Mouse (Mus musculus) 416B (cell line): ENCODE data around the gene Rbfox3.

Experiments used
- DNase-seq: peaks from one replicate; pipeline ENCODE4 v3.0.0; 2011; ENCODE audit warnings: low read depth

Rbfox3 gene

GRCm38 (mm10) chr11:118905656-118906055 is 5.7 kb downstream of the Rbfox3 start:
- no peak for DNase-seq

DNA sequence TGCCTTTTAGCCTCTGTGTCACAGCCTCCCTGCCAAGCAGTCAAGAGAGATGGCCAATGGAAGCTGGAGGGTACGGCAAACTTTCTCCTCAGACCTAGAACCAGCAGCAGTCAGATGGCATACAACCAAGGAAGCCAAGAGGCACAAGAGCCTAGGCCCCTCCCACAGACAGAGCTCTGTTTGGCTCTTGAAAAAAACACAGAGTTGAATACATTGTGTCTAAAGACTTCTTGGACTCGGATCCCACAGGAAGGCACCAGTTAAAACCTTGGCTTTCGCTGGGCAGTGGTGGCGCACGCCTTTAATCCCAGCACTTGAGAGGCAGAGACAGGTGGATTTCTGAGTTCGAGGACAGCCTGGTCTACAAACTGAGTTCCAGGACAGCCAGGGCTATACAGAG is 7.1 kb downstream of the Rbfox3 start:
- DNase-seq: no peak

GRCm38 (mm10) chr11:118899771-118900545 is 11.4 kb downstream of the Rbfox3 start:
- no peak for DNase-seq

DNA sequence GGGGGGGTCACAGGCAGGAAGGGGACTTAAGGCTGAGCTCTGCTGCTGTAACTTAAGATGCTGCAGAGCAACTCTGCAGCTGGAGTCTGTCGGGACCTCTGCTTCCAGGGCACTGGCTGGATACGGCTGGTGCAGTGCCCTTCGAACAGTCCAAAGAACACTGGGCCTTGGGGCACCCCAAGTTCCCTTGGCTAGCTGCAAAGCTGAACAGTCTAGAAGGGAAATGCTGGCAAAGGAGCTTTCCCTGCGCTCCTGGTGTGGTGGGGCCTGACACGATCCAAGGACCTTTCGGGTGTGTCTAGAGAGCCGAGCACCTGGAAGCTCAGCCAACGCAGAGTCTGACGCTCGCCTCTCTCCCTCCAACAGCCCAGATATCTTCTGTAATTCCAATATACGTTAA is 12.8 kb downstream of the Rbfox3 start:
- DNase-seq: no peak

DNA sequence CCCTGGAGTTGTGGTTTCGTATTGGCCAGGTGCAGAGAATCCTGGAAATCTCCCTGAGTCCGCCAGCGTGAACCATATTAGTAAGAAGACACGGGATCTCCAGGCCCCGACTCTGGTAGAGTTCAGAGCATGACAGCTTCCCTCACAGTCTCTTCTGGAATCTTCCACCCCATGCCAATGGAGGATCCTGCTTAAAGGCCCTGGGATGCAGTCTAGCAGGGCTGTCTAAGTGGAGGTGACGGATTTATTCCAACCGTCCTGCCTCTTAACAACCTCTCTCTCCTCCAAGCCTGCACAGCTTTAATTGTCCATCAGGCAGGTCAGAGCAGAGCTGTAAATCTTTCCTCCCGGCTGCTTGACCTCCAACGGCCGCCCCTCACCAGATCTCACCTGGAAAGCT is 13.2 kb downstream of the Rbfox3 start:
- DNase-seq: no peak

- DNase-seq: no peak
Observed at GRCm38 (mm10) chr11:118897114-118897841, 14.1 kb downstream of the Rbfox3 start.

GRCm38 (mm10) chr11:118896032-118896675 is 15.2 kb downstream of the Rbfox3 start:
- DNase-seq: no peak

DNA sequence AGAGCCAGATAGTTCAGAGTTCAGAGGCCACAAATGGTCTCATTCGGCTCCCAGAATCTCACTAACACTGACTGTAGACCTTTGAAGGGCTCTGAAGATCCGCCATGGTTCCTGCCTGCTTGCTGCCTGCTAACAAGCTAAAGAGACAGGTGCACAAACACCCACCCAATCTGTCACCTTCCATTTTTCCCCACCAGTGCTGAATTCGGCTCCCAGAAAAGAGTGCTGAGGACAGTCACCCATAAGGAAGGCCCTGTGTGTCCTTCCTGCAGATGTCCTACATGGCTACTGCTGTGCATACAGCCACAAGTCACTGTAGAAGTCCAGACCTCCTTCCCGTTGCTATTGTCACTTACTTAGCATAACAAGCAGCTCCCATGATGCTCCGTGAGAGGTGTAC is 16.6 kb downstream of the Rbfox3 start:
- no peak for DNase-seq

- DNase-seq: no peak
Observed at GRCm38 (mm10) chr11:118894196-118894595, 17.2 kb downstream of the Rbfox3 start.

- DNase-seq: no peak
Observed at GRCm38 (mm10) chr11:118892876-118893275, 18.5 kb downstream of the Rbfox3 start.

DNA sequence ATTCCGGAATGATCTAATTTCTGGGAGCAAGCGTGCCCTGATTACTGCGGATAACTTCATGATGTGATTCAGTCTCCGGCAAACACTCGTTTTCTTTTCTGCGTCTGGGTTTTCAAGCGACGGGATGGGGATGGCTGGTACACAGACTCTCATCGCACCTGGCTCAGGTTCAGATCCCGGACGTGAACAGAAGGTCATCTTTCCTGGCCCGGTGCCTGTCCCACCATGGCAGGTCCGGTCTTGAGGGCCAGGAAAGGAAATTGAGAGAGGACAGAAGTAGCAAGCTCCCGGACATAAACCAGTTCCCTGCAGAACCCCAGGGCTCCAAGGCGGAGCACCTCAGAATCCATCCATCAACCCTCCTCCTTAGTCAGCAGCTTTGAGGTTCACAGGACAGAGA is 19.9 kb downstream of the Rbfox3 start:
- DNase-seq: no peak

- DNase-seq: no peak
Observed at GRCm38 (mm10) chr11:118890992-118891398, 20.4 kb downstream of the Rbfox3 start.

- no peak for DNase-seq
Observed at GRCm38 (mm10) chr11:118890474-118890873, 20.9 kb downstream of the Rbfox3 start.

DNA sequence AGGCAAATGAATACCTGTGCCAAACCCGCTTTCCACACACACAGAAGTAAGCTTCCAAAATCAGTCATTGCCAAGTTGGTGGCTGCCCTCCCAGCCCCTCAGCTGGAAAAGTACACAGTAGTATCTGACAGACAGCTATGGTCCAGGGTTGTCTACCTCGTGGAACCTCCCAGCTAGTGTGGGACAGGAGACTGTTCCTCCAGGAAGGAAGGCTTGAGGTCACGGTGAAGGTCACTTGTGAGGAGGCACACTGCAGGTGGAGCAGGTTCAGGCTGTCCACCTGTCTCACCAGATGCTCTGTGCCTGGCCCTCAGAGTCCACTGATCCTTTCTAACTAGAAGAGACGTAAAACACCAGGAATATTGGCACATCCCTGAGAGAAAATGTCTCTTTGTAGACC is 21.9 kb downstream of the Rbfox3 start:
- DNase-seq: no peak

- DNase-seq: no peak
Observed at GRCm38 (mm10) chr11:118888426-118888825, 23.0 kb downstream of the Rbfox3 start.

DNA sequence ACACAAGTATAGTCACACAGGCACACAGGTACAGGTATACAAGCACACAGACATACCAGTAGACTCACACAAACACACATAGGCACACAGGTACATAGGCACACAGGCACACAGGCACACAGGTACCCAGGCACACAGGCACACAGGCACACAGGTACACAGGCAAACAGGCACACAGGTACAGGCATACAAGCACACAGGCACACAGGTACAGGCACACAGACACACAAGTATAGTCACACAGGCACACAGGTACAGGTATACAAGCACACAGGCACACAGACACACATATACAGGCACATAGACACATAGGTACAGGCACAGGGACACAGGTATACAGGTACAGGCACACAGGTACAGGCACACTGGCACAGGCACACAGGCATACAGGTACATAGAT is 24.2 kb downstream of the Rbfox3 start:
- no peak for DNase-seq

DNA sequence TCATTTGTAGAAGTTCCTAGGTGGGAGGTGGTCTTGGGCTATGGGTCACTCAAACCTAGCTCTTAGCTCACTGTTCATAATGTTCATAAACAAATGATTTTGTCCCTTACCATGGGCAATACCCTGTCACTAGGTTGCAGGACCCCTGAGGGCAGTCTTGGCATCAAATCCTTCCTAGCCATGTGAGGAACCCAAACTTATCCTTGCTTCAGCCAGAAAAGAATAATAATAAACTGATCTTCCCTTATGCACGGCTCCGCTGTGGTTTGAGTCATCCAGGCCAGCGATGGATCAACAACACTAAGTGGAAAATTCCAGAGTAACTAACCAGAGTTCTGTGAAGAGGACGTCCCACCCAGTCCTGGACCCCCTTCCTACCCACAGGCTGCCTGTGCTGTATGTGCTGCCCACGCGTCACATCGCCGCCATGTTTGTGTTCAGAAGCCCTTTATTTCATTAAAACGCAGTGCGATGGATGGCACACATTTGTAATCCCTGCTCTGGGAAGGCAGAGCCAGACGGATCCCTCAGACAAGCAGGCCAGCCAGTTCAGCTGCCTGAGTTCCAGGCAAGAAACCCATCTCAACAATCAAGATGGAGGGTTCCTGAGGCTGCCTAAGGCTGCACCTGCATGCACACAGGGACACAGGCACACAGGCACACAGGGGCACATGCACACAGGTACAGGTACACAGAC is 25.0 kb downstream of the Rbfox3 start:
- no peak for DNase-seq

GRCm38 (mm10) chr11:118885604-118886003 is 25.8 kb downstream of the Rbfox3 start:
- DNase-seq: no peak

GRCm38 (mm10) chr11:118885135-118885534 is 26.3 kb downstream of the Rbfox3 start:
- no peak for DNase-seq

DNA sequence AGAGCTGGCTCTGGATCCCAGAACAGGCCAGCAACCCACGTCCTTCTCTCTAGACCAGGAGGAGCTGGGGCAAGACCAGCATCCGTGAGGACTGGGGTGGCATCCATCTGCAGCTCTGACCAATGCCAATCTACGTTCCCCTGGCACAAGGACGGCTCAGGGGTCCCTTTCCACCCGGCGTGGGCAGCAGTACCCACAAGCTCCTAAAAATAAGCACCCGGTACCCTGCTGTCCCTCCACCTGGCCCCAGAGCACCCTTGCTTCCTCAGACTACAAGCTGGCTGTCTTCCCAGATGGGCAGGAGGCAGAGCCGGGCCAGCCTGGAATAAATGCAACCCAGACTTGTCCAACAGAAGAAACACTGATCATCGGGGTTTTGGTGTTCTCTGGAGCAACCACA is 28.3 kb downstream of the Rbfox3 start:
- DNase-seq: no peak

DNA sequence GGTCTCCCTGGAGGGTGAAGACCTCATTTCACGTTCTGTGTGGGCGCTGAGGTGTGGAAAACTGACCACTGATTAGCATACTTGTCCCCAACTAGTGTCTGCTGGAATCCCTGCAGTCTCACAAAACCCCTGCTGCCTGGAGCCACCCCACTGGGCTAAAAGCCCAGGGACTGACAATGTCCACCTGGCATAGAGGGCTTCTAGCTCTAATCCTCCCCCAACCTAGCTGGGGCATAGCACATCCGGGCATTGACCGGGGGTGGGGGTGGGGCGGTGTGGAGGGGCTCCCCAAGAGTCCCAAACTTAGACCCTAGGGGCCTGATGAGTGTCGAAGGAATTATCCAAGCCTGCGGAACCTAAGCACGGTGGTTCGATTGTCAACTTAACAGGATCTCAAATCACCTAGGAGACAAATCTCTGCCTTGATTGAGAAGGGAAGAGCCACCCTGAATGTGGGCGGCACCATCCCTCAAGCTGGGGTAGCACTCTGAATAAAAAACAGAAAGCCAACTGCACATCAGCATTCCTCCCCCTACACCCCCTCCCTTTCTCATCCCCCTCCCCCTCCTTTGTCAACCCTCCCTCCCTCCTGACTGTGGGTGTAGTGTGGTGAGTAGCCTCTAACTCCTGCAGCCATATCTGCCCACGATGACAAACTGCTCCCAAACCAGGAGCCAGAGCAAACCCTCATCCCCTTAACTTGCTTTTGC is 29.5 kb downstream of the Rbfox3 start:
- no peak for DNase-seq
